Mouse (Mus musculus): ENCODE measurements around the gene Vasp. TPM values are rescaled to one million over a fixed set of nuclear protein-coding genes. Genes with fewer than 3 reads are reported as not detected.
A peak's percentile ranks its signal among the peaks of the same experiment; 100 is the strongest.

The Vasp gene
- total RNA-seq, 2 experiments from 2014 or later: 117 to 119 TPM

DNA sequence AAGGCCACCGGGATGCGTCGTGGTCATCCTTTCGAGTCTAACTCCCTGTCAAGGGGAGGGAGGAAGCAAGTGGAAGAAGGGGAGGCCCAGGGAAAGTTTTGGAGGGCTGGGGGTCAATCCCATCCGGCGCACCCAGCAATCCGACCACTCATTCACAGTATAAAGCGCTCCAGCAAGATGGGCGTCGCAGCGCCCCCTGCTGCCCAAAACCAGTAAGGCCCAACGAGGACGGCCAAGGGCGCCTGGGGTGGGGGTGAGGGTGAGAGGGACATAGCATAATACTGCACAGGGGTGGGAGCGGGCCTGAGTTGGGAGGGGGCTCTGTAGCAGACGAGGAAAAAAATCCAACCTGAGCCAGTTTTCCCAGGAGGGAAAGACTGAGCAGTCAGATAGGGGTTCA lies 32.2 kb upstream of the Vasp start:
- peak; percentile 91 for DNase-seq

DNA sequence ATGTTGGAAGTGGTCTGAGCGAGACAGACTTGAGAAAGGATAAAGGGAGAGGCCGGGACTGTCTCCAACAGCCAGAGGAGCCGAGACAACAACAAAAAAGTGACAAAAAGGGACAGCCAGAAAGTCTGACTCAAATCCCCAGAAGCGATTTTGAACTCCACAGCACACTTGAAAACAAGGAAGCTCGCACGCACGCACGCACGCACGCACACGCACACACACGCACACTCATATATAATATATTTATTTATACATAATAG lies 31.4 kb upstream of the Vasp start:
- DNase-seq: no peak

DNA sequence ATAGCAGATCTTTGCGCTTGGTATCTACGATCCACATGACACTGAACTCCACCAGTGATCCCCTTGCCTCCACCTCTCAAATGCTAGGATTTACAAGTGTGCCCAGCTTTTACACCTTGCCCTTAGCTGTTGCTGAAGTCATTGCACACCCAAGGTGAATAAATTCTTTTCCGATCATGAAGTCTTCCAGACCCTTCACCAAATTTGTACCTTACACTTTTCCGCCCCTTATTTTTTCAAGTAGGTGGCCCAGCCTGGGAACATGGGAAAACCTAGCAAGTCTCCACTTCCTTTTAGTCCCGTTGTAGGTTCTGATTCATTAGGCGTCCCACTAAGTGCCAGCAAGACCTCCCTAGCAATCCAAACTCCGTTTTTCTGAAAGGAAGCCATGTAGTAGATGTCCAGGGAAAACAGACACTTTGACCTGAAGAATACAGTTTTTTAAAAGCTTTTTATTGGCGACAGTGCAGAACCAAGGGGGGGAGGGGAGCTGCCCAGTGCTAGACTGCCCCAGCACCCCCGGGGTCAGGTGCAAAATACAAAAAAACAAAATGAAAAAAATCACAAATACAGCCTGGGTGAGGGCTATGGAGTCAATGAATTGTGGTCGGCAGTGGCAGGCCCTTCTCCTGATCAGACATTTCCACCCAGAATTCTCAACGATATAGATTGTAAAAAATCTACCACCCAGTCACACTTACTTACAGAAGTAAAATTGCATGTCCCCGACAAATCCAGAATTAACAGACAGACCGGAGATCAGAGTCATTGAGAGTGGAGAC lies 30.8 kb upstream of the Vasp start:
- no peak for DNase-seq

DNA sequence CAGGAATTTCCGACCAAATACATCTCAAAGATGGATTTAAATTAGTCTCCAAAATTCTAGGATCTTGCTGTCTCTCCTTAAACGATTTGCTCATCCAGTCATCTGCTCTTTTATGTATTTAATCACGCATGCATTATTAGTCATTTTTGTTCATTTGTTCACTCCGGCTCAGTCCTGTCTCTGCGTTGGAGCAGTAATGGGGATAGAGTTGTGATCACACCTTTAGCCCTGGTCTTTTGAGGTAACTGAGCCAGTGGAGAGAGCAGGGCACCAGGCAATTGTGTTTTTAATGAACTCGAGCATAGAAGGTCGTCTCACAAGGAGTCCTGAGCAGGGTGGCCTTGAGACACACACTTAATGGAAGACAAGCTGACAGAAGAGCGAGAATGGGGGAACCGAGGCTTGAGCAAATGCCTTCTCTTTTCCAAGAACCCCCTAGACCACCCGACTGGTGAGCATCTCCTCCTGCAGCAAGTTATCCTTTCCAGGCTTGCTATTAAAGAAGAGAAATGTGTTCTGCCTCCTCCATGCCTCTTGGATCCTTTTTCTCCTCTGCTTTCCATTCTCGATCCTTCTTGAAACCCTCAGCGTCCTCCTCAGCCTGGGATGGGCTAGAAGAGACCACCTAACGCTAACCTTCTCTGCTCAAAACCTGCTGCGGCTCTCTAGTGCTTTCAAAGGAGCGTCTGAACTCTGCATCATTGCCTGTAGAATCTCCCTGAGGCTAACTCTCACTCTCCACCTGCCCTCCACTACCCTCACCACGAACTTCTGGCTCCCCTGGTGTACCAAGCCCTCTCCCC lies 30.0 kb upstream of the Vasp start:
- DNase-seq: no peak

DNA sequence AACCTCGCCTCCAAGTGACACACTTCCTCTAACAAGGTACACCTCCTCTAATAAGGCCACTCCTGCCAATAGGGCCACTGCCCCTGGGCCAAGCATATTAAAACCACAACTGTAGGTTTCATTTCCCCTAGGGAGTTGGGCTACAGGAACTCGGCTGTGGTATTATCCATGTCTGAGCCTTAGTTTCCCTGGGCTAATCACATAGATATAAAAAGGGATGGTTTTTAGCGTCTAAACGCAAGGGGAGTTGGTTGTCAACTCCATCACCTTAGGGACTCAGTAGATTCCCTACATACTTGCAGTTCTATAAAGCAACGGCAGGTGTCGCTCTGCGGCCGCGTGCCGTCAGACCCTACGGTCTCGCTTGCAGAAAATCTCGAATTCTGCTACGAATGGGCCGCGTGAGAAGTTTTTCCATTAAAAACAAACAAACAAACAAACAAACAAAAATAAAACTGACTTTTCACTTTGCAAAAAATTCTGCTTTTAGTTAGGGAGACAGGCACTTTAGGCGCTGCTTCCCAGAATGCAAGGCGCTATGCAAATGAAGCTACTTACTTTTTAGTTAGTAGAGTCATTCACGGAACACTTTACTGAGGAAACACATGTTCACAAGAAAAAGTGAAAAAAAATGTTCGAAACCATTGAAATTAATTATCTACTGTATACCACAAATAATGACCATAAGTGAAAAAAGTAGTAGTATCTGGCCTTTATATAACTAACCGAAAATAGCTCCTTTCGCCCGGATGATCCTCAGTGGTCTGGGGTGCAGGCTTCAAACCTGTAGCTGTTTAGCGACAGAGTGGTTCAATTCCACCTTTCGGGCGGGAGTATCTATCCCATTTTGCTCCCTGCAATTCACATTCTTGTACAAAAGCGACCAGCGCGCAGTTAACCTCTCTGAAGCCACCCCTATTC lies 29.1 kb upstream of the Vasp start:
- DNase-seq: peak; percentile 90

DNA sequence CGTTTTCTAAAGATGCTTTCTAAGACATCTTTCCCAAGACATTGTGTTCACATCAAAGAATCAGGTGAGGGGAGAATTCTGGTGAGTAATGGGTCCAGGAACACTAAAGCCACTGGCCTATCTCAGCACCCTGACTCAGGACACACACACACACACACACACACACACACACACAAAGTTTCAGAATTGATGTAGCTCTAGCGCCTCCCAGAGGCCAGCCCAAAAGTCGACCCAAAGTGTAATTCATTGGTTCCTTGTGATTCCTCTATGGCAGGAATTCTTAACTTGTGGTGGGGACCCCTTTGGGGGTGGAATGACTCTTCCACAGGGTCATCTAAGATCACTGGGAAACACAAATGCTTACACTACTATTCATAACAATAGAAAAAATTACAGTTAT lies 27.6 kb upstream of the Vasp start:
- peak; percentile 70 for DNase-seq

DNA sequence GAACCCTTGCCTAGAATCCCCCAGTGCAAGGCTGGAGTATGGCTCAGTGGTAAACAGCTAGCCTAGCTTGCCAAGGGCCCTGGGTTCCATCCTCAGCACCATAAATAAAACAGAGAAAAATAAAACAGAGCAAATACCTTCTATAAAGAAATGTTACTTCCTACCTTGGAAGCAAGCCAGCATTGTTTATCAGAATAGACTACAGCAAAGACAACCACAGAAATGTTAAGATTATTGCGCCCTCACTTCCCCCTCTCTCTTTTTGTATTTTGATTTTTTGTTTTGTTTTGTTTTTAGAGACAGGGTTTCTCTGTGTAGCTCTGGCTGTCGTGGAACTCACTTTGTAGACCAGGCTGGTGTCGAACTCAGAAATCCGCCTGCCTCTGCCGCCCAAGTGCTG lies 26.2 kb upstream of the Vasp start:
- DNase-seq: no peak

DNA sequence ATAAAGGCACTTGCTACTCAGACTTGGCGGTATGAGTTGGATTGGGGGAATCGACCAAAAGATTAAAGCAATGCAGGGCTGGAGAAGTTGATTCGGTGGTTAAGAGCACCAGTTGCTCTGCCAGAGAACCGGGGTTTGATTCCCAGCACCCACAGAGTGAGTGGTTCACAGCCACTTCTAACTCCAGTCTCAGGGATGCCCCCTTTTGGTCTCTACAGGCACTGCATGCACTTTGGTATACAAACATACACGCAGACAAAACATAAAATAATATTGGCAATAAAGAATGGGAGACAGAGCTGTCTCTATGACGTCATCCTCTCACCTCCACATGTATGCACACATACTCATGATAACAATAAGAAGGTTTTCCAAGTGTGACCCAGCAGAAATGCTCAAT lies 25.4 kb upstream of the Vasp start:
- DNase-seq: no peak

DNA sequence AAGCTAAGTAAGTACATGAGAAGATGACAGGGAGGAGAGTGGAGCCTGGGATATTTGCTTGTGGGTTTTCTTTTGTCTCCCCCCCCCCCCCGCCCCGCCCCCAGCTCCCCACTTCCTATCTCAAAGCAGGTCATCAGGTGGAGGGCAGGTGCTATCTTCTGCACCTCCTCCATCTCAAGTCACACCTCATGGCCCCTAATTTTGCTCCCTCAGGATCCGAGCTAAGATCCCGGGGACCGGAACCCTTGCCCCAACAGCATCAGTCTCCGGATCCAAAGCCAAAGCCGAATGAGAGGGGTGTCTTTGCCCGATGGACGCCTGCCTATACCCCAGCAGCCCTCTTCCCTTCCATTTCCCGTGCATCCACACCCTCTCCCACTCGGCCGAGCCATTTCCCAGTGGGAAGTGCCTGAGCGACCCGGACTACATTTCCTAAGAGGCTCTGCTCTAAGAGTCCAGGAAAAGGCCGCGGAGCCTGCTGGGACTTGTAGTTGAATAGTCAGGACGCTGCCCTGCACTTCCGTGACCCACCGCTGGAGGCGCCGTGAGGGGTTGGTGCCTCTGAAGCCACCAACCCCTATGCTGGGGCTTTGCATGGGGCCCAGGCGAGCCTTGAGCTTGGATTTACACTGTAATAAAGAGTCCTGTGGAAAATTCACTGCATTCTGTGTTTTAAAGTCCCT lies 24.0 kb upstream of the Vasp start:
- peak; percentile 99 for DNase-seq

DNA sequence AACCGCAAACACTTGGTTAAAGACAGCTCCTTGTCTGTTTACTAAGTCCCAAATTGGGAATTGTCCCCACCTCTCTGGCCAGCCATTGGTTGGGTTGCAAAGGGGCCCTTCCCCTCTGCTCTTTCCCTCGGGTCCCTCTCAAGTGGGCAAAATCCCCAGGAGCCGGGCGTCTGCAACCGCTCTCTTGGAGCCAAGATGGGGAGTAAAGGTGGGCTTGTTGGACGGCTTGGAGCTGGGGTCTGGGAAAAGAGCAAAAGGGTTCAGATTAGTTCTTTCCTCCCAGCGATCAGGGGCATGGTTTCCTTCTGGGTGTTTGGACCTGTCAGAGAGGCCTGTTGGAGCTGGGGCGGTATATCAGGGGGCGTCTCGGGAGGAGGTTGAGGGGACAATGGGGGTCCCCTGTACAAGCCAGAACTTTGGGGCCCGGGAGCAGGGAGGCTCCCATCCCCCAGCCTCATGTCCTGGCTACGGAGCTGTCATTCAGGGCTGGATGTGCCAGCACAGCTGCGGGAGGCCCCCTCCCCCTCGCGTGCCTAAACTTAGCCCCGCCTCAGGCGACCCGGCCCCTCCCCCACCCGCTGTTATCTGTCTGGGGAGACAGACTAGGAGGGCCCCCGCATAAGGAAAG lies 19.5 kb upstream of the Vasp start:
- peak; percentile 67 for DNase-seq

DNA sequence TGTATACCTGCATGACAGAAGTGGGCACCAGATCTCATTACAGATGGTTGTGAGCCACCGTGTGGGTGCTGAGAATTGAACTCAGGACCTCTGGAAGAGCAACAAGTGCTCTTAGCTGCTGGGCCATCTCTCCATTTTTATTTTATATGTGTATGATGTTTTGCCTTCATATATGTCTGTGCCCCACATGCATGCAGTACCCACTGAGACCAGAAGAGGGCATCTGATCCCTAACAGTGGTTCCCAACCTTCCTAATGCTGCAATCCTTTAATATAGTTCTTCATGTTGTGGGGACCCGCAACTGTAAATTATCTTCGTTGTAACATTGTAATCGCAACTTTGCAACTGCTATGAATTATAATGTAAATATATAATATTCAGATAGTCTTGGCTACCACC lies 13.1 kb upstream of the Vasp start:
- DNase-seq: peak; percentile 80

DNA sequence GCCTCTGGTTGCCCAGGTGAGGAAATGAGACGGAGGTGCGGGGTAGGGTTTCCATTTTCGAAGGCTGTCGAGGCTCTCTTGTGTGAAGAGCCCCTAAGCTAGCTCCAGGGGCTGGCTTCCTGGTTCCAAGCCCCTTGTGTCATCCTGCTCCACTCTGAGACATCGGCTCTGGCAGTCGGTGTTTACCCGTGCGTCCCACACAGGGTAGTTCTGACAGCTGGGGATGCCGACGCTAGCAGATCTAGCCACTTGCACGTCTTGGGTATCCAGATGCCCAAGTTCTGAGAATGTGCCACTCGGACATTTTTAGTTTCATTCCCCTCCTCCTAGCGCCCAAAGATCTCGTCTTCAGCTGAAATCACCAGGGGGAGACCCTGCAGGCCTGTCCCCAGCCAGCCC lies 11.8 kb upstream of the Vasp start:
- no peak for DNase-seq

DNA sequence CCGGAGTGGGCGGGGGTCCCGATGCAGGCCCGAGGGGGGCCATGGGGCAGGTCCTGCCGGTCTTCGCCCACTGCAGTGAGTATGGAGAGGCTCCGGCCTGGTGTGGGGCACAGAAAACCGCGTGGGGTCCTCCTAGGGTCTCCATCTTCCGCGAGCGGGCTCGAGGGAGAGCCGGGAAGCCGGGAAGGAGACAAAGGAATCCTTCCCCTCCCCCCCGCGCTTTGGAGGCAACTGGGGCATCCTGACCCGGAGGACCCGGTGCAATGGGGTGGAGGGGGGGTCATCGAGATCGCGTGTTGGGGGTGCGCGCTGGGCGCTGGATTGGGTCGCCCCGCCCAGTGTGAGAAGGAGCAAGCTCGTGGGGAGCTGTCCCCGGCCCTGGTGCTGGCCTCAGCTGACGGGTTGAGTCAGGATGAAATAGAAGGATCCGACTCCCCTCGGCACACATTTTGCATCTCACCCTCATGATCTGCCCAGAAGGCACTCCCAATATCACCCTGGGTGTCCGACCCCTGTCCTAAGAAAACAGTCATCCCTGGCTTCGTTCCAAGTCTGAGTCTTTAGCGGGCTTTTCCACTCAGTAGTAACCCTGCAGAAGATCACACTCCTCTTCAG lies 11.3 kb upstream of the Vasp start:
- peak; percentile 79 for DNase-seq

DNA sequence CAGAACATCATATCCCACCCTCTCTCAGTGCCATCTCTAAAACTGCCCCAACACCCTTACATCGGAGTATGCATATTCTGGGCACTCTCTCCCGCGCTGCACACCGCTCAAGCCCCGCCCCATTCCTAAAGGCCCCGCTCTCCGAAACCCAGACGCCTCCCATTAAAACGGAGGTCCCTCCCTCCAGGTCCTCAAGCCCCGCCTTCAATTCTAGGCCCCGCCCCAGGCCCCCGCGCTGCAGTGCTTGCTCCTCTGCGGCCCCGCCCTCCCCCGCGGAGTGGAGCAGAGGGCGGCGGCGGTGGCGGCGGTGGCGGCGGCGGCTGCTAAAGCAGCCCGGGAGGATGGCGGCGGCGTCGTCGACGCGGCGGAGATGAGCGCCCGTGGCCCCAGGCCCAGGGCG lies 10.8 kb upstream of the Vasp start, which contains the start of gene Rtn2:
TSS of gene Rtn2 (plus strand) at position 240 of the 400 bp plus-strand sequence.
- peak; percentile 75 for DNase-seq

DNA sequence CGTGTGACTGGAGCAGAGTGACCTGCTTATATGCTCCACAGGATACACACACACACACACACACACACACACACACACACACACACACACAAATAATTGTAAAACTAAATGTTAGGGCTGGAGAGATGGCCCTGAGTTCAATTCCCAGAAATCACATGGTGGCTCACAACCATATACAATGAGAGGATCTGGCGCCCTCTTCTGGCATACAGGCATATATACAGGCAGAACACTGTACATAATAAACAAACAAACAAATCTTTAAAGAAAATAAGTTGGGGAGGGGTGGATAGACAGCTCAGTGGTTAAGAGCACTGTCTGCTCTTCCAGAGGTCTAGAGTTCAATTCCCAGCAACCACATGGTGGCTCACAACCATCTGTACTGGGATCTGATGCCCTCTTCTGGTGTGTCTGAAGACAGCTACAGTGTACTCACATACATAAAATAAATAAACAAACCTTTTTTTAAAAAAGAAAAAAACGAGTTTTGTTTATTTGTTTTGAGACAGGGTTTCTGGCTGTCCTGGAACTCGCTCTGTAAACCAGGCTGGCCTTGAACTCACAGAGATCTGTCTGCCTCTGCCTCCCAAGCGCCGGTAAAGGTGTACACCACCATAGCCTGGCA lies 10.2 kb upstream of the Vasp start:
- DNase-seq: peak; percentile 41

DNA sequence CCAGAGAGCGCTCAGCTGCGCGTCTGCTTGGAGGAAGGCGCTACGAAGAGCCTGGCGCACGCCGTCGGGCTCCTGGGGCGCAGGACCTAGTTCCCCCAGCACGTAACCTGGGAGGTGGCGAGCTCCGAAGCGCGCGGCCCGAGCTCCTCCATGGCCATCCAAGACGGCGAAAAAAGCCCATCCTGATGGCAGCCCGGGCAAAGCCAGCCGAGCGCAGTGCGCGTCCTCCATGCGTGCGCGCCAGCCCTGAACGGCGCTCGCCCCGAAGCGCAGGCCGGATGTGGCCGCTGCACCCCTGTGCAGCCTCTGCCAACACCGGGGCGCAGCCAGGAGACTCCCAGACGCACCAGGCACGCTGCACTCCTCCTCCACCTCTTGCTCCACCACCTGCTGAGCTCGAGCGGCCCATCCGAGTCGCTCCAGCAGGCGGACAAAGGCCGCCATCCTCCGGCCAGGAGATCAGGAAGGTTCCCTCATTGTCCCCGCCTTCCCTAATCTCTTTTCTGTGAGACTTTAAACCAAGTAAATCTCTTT lies 8.0 kb upstream of the Vasp start, which contains the start of gene Ppm1n:
TSS of gene Ppm1n (minus strand) at position 484 of the 534 bp plus-strand sequence.
- peak; percentile 23 for DNase-seq

DNA sequence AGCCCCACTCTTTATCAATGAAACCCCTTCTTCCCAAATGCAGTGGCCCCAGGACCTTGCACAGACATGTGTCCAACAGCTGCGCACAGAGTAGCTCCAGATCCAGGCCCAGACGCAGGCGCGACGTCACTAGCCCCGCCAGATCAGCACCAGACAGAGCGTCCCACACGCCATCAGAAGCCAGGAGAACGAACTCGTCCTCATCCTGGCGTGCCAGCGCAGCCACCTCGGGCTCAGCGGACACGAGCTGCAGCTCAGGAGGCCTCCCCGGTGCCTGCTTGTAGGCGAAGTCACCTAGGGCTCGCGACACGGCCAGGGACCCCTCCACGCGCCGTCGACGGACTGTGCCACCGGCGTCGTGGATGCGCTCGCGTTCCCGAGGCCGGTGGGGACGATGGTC lies 7.4 kb upstream of the Vasp start:
- DNase-seq: no peak

DNA sequence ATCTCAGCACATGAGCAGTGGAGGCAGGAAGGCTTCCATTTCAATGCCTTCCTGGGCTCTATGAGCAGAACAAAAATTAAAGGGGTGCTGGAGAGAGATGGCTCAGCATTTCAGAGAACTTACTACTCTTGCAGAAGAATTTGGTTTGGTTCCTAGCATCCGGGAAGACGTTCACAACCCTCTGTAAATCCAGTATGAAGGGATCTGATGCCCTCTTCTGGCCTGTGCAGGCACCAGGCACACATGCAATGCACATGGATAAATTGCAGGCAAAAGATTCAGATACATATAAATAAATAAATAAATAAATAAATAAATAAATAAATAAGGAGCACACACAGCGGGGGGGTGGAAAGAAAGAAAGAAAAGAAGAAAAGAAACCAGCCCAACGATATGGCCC lies 4.6 kb upstream of the Vasp start:
- DNase-seq: no peak

DNA sequence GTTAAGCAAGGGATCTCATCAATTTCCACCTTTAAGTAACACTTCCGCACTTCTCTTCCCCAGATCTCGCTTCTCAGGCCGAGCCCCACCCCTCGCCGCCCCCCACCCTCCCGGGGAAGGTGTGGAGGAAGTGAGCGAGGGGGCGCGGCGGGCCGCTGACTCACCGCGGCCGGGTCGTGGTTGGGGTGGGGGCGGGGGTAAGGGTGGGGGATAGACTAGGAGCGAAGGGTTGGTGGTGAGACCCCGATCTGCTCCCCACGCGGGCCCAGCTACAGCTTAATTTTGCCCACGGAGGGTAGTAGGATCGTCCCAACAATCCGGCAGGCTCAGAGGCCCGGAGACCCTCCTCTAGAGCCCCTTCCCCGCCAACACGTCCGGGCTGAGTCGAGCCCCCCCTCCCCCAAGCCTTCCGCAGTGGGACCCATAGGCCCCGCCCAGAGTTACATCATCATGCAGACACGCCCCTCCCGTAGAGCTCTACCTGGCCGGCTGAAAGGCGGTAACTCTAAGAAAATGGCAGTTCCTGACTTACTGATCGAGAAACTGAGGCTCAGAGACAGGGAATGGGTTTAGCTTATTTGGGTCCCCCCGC lies 652 bp upstream of the Vasp start:
- DNase-seq: peak; percentile 72
